Mouse (Mus musculus) limb, embryonic 14.5 days (tissue): ENCODE results near the gene Slc35e3. TPM values are rescaled to one million over a fixed set of nuclear protein-coding genes. Genes with fewer than 3 reads are reported as not detected.

ENCODE experiments used
- ATAC-seq: fragments of 200-750 bp; cut with Nextera tagmentation; 2 replicates; pipeline ENCODE4 v1.8.0; 2017; ENCODE audit warnings: low read depth, moderate number of reproducible peaks, moderate TSS enrichment; ENCODE audit not compliant: low FRiP score
- DNase-seq: peaks from one replicate; pipeline ENCODE4 v3.0.0-alpha.2; 2015; ENCODE audit warnings: low spot score
- H3K27ac ChIP-seq: fragments of 300-500 bp; sonication (generic); replicated peaks from 2 replicates; pipeline ENCODE4 v1.5.1; 2014; ENCODE audit warnings: low read depth, mild to moderate bottlenecking, low read length, moderate library complexity, mixed read lengths
- H3K27me3 ChIP-seq: fragments of 300-500 bp; sonication (generic); 2 replicates; pipeline ENCODE4 v1.6.1; 2014; ENCODE audit warnings: low read length, mixed read lengths; ENCODE audit not compliant: control insufficient read depth, insufficient read depth
- H3K36me3 ChIP-seq: fragments of 300-500 bp; sonication (generic); 2 replicates; pipeline ENCODE4 v1.6.1; 2014; ENCODE audit warnings: mild to moderate bottlenecking, low read length, moderate library complexity, mixed read lengths; ENCODE audit not compliant: control insufficient read depth, insufficient read depth
- H3K4me1 ChIP-seq: fragments of 300-500 bp; sonication (generic); 2 replicates; pipeline ENCODE4 v1.6.1; 2014; ENCODE audit warnings: antibody characterized with exemption, low read length, mixed read lengths; ENCODE audit not compliant: control insufficient read depth, insufficient read depth
- H3K4me2 ChIP-seq: fragments of 300-500 bp; sonication (generic); replicated peaks from 2 replicates; pipeline ENCODE4 v1.6.1; 2014; ENCODE audit warnings: low read depth, mild to moderate bottlenecking, low read length, moderate library complexity; ENCODE audit not compliant: severe bottlenecking
- H3K4me3 ChIP-seq: fragments of 300-500 bp; sonication (generic); replicated peaks from 2 replicates; pipeline ENCODE4 v1.5.1; 2014; ENCODE audit warnings: low read length
- H3K9ac ChIP-seq: fragments of 300-500 bp; sonication (generic); 2 replicates; pipeline ENCODE4 v1.6.1; 2014; ENCODE audit warnings: mild to moderate bottlenecking, low read depth, low read length, moderate library complexity; ENCODE audit not compliant: severe bottlenecking
- H3K9me3 ChIP-seq: fragments of 300-500 bp; sonication (generic); 2 replicates; pipeline ENCODE4 v1.6.1; 2016; ENCODE audit warnings: low read length; ENCODE audit not compliant: control insufficient read depth
- POLR2A ChIP-seq: fragments of 200-500 bp; IDR thresholded peaks from 2 replicates; pipeline ENCODE4 v1.8.0; 2012; ENCODE audit warnings: inconsistent platforms, mild to moderate bottlenecking, moderate library complexity, borderline replicate concordance; ENCODE audit not compliant: insufficient read depth, insufficient read length; ENCODE audit errors: extremely low read depth
- WGBS: fragments of 180-500 bp; shearing (Covaris S2); extraction: QIAGEN DNeasy Blood & Tissue Kit; methylation state at CpG from one replicate; pipeline ENCODE4 v1.1.7; 2014; 5-methylcytosine and 5-hydroxymethylcytosine counted together
- polyA plus RNA-seq, 2 experiments: library from polyadenylated mRNA; depleted of rRNA in 1 of 2; stranded (reverse) in 1 of 2; unstranded in 1 of 2; fragments of >200 nt; fragmentation: Nextera tagmentation in 1 of 2; extraction: Ambion mirVana in 1 of 2; gene quantifications; 2 replicates each; pipeline versions ENCODE4 v1.2.1 to v1.2.3; 2012 to 2014

The Slc35e3 gene
- polyA plus RNA-seq, 2 experiments: 21.7 to 36.2 TPM

- DNase-seq (no peak), ATAC-seq (no peak)
- no peak overlapping the region for H3K4me3 ChIP-seq
- peaks cover 77% of the 10 kb centered on the region for H3K36me3 ChIP-seq
- no peak for TF ChIP-seq POLR2A
- no peaks in the 10 kb centered on the region for H3K27me3 ChIP-seq
- H3K9ac ChIP-seq: no peak overlapping the region
- WGBS: 97% methylated on average over 5 of the region's 5 CpGs
- no peaks in the 10 kb centered on the region for H3K4me1 ChIP-seq
- H3K4me2 ChIP-seq: no peak overlapping the region
- H3K9me3 ChIP-seq: no peaks in the 10 kb centered on the region
- H3K27ac ChIP-seq: no peak overlapping the region
Measured at GRCm38 (mm10) chr10:117766896-117767160, 20.7 kb upstream of the Slc35e3 start.

- Histone ChIP-seq H3K4me3 (no peak overlapping the region), H3K4me1 (no peaks in the 10 kb centered on the region), H3K36me3 (peaks cover 77% of the 10 kb centered on the region), H3K27ac (no peak overlapping the region), H3K27me3 (no peaks in the 10 kb centered on the region), H3K9me3 (no peaks in the 10 kb centered on the region), H3K9ac (no peak overlapping the region), H3K4me2 (no peak overlapping the region)
- TF ChIP-seq POLR2A: no peak
- no peak for ATAC-seq
- 93% methylated on average over 16 of the region's 16 CpGs for WGBS
- no peak for DNase-seq
Measured at GRCm38 (mm10) chr10:117766111-117766895, 20.1 kb upstream of the Slc35e3 start.

DNA sequence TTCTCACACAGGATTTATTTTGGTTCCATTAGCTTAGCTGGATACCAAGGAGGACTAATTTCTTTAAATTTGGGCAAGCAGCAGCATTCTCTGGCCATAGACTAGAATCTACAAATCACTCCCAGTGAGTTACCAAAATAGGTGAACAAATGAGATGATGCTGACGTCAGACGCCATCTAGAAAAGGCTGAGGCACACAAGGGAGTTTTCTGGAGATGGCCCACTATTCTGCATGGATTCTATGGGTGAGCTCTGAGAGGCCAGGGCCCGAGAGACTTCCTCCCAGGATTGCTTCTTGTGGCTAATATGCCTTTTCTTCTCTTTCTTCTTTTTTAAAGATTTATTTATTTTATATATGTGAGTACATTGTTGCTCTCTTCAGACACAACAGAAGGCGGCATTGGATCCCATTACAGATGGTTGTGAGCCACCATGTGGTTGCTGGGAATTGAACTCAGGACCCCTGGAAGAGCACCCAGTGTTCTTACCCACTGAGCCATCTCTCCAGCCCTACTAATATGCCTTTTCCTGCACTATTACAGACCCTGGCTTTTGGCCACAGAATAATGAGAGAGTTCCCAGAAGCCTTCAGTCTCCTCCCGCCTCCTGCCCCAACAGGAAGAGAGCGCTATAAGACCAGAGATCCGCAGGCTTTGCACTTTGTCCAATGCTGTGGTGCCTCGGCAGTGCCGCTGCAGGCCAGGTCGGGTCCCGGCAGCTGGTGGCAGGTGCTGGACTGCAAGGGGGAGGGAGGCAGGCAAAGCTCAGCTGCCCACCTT lies 19.1 kb upstream of the Slc35e3 start:
- TF ChIP-seq POLR2A: no peak
- Histone ChIP-seq H3K9ac (no peak overlapping the region), H3K4me3 (no peak overlapping the region), H3K9me3 (no peaks in the 10 kb centered on the region), H3K27ac (no peak overlapping the region), H3K36me3 (peaks cover 78% of the 10 kb centered on the region), H3K27me3 (no peaks in the 10 kb centered on the region), H3K4me1 (no peaks in the 10 kb centered on the region), H3K4me2 (no peak overlapping the region)
- no peak for DNase-seq
- 91% methylated on average over 11 of the region's 11 CpGs for WGBS
- no peak for ATAC-seq

DNA sequence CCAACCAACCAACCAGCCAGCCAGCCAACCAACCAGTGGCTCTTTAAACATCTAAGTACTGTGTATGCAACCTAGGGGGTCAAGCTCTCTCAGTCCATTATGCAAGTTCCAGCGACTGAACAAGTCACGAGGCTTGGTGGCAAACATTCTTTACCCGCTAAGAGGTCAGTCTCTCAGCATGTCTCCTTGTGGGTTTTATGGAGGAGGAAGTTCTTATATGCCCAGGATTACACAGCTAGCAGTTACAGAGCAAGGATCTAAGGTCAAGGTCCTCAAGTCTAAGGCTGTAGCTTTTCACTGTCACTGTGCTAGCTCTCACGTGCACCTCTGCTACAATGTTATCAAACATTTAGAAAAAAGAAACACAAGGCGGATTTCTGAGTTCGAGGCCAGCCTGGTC lies 18.4 kb upstream of the Slc35e3 start:
- Histone ChIP-seq H3K27ac (no peak overlapping the region), H3K4me1 (no peaks in the 10 kb centered on the region), H3K27me3 (no peaks in the 10 kb centered on the region), H3K4me2 (no peak overlapping the region), H3K4me3 (no peak overlapping the region), H3K9me3 (no peaks in the 10 kb centered on the region), H3K9ac (no peak overlapping the region), H3K36me3 (peaks cover 79% of the 10 kb centered on the region)
- WGBS: 91% methylated on average over 6 of the region's 6 CpGs
- DNase-seq (no peak), ATAC-seq (no peak)
- no peak for TF ChIP-seq POLR2A

DNA sequence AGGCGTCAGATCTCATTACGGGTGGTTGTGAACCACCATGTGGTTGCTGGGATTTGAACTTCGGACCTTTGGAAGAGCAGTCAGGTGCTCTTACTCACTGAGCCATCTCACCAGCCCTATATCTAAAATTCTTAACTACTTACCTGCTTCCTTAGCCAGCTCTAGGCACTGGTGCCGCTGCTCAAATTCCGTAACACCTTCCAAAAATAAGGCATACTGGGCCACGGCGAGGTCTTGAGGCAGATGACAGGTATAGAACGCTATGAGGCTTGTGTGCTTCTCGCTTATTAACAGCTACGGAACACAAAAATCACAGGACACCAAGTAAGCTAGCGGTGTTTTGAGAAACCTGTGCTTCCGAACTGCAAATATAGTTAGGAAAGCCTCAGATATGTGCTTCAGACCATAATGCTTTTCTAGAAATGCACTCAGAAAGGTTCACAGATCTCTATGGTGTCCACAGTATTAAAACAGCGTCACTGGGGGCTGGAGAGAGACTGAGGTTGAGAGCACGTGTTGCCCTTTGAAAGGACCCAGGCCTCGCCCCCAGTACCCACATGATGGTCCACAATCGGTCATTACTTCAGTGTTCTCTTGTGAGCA lies 17.5 kb upstream of the Slc35e3 start:
- H3K9ac ChIP-seq: no peak overlapping the region
- H3K36me3 ChIP-seq: peaks cover 88% of the 10 kb centered on the region
- no peaks in the 10 kb centered on the region for H3K9me3 ChIP-seq
- DNase-seq (no peak), ATAC-seq (no peak)
- no peak for TF ChIP-seq POLR2A
- H3K4me3 ChIP-seq: no peak overlapping the region
- H3K27me3 ChIP-seq: no peaks in the 10 kb centered on the region
- 95% methylated on average over 16 of the region's 16 CpGs for WGBS
- H3K4me1 ChIP-seq: no peaks in the 10 kb centered on the region
- no peak overlapping the region for H3K4me2 ChIP-seq
- H3K27ac ChIP-seq: no peak overlapping the region
